Mouse (Mus musculus): ENCODE measurements around the gene Cyb561d2.

DNA sequence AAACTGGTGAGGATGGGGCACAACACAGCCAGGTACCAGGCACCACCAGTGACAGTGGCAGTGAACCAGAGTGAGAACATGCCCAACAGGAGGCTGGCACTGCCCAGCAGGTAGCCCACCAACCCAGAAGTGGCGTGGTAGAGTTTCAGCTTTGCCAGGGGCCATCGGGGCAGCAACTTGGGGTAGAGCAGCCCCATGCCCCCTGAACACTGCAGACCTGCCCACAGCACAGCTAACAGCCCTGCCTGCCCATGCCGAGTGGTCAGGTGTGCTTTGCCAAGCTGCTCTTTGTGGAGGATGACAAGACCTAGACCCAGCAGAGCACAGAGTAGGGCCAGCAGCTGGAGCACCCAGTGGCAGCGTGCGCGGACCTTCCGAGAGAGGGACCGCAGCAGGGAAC lies 2.1 kb downstream of the Cyb561d2 start:
- TF ChIP-seq POLR2A (IDR thresholded peaks at IDR 0.05; ENCODE audit: extremely low read depth, insufficient read depth, low read length) = no peak
- no peak for TF ChIP-seq CTCF (IDR thresholded peaks at IDR 0.05; ENCODE audit: low read depth, low read length)
